Comparison of ENCODE assay signal across 11 mouse cellular contexts in genomic region chr7:135802598-135803121, GRCm38 (mm10).
DNase-seq lines count a peak whose midpoint lies in the region; ATAC-seq and TF ChIP-seq lines count a peak whose summit lies in the region.
"Had no signal": no experiment of that assay in that cellular context is flagged by ENCODE, and none has a peak within 500 bp of the region (broad histone marks: within the 10 kb centered on the region; RNA-seq: fewer than 3 reads in every experiment).

No protein-coding gene starts in this region.

- peak; percentile 92 for ATAC-seq in heart, postnatal 0 days (ENCODE audit: insufficient read depth, low read depth)
- ATAC-seq: liver, postnatal 0 days had no signal

- TF ChIP-seq CTCF in heart, postnatal 0 days (IDR thresholded peaks at IDR 0.05; ENCODE audit: low read depth), result no peak

- H3K36me3 ChIP-seq in heart, postnatal 0 days (replicated peaks; ENCODE audit: control insufficient read depth, insufficient read depth, low read length), result no peaks in the 10 kb centered on the region
- H3K36me3 ChIP-seq: embryonic facial prominence, embryonic 10.5 days had no signal

- 58% methylated on average over 15 of the region's 15 CpGs for WGBS in heart, postnatal 0 days

- H3K9ac ChIP-seq in heart, postnatal 0 days (replicated peaks; ENCODE audit: low read depth, low read length), result no peak overlapping the region
- H3K9ac ChIP-seq: liver, postnatal 0 days had no signal

- DNase-seq in layer of hippocampus, adult 18-20 months (ENCODE audit: low spot score in 2 of 2), result peak; percentile 8 to 28
- no peak for DNase-seq in layer of hippocampus, adult 9-10 months (ENCODE audit: low spot score)
- DNase-seq in frontal cortex, postnatal 14 days (ENCODE audit: low spot score in 2 of 2), result peak; percentile 20 to 35
- DNase-seq in heart, postnatal 0 days (ENCODE audit: low spot score), result peak; percentile 83
- DNase-seq in left cerebral cortex, postnatal 14 days (ENCODE audit: low spot score in 2 of 2), result peak; percentile 24 to 35
- no peak for DNase-seq in spleen, postnatal 4 days (ENCODE audit: low spot score in 2 of 2)
- no peak for DNase-seq in embryo, embryonic 10 days (ENCODE audit: low spot score)
- DNase-seq: liver, postnatal 0 days; spleen, adult 18-20 months; thymus, adult 2 months had no signal

- H3K4me3 ChIP-seq in heart, postnatal 0 days (ENCODE audit: low read depth, low read length), result no peak overlapping the region
- H3K4me3 ChIP-seq: embryonic facial prominence, embryonic 10.5 days had no signal

- TF ChIP-seq EP300 in heart, postnatal 0 days (IDR thresholded peaks at IDR 0.05; ENCODE audit: low read depth), result no peak

- no peaks in the 10 kb centered on the region for H3K27me3 ChIP-seq in heart, postnatal 0 days (ENCODE audit: control insufficient read depth, insufficient read depth, low read length)

- H3K27ac ChIP-seq in heart, postnatal 0 days (ENCODE audit: low read depth), result peak overlapping the region; percentile 72
- H3K27ac ChIP-seq: embryonic facial prominence, embryonic 10.5 days had no signal

- no peak overlapping the region for H3K4me2 ChIP-seq in heart, postnatal 0 days (ENCODE audit: low read depth, low read length)

- H3K4me1 ChIP-seq in heart, postnatal 0 days (ENCODE audit: control insufficient read depth, insufficient read depth), result no peaks in the 10 kb centered on the region

- H3K9me3 ChIP-seq in heart, postnatal 0 days (replicated peaks; ENCODE audit: control insufficient read depth, low read length), result no peaks in the 10 kb centered on the region
- H3K9me3 ChIP-seq: embryonic facial prominence, embryonic 10.5 days had no signal

- intact Hi-C loops in left cerebral cortex, postnatal 14 days (cut with DNase I), result no loop called here

Comparison
In these comparisons a context has a peak if more than half of its experiments do, and no peak if none do; other contexts are left out.
1. DNase-seq: peak in layer of hippocampus, adult 18-20 months (2 of 2), frontal cortex, postnatal 14 days (2 of 2), heart, postnatal 0 days (single experiment) and left cerebral cortex, postnatal 14 days (2 of 2); none in layer of hippocampus, adult 9-10 months (single experiment), spleen, postnatal 4 days (0 of 2) and embryo, embryonic 10 days (single experiment).